Mouse (Mus musculus): ENCODE measurements around the gene St8sia1.

The St8sia1 gene

DNA sequence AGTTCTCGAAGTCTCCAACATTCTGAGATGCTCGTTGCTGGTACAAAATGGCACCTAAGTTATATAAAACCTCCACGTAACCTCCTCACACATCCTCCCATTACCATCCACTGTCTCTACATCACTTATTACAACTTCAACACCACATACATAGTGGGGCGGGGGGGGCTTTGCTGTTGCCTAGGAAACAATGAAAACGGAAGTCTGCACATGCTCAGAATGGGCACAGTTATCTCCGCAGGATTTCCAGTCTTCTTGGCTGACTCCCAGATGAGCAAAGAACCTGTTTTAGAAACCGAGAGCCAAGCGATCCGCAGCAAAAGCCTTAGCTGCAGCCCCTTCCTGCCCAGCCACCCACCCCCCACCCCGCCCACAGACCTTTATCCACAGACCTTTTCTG lies 174.5 kb downstream of the St8sia1 start:
- DNase-seq (ENCODE audit: low spot score in 2 of 2), result no peak

DNA sequence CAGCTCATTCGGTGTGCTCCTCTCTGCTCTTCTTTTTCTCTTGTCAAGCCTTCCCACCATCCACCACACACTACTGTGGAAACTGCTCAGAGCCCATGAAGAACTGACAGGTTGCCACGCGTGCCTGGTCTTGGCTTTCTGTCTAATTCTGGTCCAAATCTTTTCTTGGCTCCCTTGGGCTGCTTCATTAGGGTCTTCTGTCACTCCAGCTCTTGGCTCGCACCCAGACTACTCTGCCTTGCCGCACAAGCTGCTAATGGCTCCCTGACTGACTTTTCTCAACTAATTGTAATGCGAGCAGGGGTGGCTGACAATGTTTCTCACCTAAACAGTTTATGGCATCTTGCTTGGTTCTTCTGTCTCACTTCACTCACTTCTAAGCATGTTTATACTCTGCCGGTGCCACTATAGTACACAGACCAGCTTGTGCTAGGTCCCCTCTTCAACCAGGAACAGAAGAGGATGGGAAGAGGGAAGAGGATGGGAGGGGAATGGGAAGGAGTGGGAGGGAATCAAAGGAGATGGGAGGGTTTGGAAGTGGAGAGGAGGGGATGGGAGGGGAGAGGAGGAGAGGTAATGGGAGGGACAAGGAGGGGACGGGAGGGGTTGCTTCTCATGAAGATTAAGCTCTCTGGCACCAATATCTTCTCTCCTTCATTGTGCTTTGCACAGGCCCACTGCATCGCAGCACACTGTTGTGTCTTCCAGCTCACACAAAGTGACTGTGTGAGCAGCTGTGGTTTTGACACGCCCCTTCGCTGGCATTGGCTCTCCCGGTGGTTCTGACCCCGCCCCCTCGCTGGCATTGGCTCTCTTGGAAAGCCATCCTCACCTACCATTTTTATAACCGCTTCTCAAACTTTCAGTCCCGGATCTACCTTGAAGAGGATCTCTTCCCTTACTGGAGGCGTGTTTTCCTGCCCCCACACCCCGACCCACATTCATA lies 175.9 kb downstream of the St8sia1 start:
- no peak for DNase-seq (ENCODE audit: low spot score in 2 of 2)

DNA sequence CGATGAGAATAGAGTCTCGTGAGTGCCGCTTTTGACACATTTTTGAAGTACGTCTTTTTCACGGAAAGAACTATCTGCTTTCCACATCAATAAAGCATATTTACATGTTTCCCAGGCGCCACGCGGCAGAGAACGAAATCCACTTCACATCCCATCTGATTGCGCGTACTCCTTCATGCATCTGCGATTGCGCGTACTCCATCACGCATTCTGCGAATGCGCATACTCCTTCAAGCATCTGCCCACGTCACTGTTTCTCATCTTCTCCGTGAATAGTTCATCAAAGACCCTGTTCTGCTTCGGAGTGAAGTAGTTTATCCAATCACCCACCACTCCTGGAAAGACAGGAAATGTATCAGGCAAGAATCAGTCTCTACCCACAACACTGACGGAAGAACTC lies 178.1 kb downstream of the St8sia1 start:
- DNase-seq (ENCODE audit: low spot score in 2 of 2), result no peak

DNA sequence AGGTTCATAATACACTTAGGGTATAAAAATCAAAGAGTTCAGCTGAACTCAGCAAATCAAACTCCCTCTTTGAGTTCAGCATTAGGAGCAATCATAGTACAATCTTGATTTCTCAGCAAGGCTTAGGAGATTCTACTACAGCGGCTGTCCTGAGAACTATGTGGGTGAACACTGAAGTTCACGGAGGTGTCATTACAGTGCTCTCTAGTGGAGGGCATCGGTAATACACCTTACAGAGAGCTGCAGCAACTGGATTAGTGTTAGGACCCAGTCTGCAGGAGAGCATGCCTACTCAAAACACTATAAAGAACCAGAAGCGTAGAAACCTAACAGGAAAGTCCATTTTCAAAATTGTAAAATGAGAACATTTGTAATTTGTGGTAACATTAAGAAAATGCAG lies 178.9 kb downstream of the St8sia1 start:
- peak in 1 of 2 experiments; percentile 37 for DNase-seq (ENCODE audit: low spot score in 2 of 2)

DNA sequence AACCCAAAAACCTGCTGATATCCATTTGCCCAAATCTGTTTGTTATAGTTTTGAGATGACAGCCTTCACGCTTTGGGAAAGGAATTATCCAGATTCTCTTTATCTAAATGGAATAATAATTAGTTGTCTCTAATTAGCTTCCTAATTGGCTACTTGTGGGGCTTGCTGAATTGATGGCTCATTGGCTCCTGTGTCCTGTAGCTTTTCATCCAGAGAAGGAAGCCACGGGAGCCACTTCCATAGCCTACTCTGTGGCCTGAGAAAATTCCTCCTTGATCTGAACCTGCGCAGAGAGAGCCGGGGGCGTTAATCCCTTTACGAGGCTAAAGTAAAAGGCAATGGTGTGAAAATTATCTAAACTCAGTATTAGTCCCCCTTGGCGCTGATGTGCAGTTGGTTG lies 183.0 kb downstream of the St8sia1 start:
- DNase-seq (ENCODE audit: low spot score in 2 of 2), result no peak

DNA sequence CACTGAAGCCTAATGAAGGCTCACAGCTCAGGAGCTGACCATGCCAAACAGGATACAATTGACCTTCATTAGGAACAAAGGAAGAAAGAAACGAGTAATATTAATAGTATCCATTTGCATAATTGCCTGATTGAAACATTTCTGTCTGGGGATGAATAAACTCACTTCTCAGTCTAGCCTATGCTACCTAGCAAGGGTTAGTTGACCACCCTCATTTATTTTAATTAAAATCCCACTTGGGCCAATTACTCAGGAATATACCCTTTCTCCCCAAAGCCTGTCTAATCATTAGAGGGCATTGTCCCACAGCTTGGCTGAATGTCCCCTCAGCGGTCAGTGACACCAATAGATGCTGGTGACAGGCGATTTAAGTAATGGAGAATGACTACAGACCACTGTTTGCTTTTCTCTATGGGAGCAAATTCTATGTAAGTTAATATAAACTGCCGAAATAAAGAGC lies 183.6 kb downstream of the St8sia1 start:
- no peak for DNase-seq (ENCODE audit: low spot score in 2 of 2)

DNA sequence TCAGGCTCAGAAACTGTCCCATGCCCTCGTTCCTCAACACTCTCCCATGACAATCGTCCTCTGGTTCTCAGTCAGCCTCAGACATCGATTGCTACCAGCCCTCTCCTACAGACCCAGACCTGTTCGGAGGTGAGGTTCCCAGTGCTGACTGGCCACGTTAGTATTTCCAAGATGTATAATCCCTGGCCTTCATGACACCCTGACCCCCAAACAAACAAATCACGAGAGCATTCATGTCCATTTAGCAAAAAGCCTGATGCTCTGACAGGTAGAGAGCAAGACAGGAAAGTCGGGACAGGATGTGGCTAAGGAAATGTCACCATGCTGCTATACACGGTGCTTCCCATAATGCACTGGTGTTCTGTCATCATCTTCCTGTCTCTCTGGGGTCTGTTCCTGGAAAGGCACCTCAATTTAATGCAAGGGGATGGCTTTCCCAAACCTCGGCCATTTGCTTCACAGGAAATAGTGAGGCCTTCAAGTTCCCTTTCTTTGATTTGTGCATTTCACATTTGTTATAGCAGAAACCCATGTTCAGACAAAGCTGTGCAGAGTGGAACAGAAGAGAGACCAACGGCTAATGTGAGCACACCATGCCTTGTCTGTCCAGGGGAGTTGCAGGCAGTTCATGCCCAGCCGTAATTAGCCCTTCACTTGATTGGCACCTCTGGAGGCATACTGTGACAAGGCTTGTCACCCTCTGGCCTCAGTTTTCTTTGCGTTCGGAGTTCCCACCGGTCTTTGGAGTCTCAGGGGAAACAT lies 184.3 kb downstream of the St8sia1 start:
- no peak for DNase-seq (ENCODE audit: low spot score in 2 of 2)

DNA sequence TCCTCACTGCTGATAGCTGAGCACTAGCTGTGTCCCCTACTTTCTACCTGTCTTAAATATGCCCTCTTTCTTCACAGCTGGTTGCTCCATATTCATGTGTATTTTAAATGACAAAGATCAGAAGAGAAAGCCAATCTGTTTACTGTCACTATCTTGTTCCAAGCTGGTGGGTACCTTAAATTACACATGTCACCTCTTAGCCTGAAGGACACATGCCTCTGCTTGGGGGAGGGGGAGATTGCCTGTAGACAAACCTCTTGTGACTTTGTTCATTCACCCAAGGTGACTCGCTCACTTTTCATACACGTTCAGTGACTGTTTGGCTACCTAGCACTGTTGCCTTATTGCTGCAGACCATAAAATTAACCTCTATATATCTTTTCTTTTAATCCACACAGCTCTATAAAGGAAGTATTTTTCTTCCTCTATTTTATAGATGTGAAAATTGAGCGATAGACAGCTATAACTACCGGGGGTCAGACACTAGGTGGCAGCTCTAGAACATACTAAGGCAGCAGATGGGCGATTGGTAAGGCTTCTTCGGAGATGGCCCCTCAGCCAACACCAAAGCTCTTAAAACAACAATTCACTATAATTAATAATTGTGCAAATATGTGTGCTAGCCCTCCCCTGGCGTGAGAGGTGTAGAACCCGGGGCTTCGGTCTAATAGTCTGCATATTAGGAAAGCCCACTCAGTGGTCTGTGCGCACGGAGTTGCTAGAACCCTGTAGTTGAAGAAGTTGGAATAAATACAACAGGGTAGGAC lies 185.0 kb downstream of the St8sia1 start:
- DNase-seq (ENCODE audit: low spot score in 2 of 2), result peak in 1 of 2 experiments; percentile 65

DNA sequence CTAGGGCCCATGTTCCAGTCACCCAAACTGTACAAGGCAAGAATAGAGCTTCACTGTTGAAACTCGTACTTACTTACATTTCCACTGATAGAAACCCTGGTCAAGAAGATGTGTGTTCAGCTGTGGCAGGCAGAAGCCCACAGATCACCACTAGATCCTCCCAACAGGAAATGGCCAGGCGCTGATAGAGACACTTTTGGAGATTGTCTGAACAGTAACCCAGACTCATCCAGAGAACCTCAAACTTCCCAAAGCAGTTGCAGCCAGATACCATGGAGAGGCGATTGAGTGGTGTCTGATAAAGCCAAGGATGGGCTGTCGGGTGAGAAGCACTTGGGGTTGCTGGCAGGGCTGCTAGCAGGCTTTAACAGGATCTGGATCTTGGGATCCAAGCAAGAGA lies 187.3 kb downstream of the St8sia1 start:
- DNase-seq (ENCODE audit: low spot score in 2 of 2), result no peak

DNA sequence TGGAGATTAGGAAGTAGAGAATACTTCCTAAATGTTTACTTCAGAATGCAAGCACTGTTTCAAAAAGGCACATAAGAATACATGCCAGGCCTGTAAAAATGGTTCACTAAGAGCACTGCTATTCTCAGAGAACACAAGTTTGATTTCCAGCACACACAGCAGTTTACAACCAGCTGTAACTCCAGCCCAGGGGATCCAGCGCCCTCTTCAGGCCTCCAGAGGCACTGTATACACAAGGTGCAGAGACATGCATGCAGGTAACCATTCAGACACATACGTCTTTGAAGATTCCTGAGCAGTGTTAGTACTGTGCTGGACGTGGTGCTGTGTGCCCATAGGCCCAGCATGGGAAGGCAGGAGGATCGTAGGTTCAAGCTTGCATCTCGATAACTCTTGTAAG lies 190.7 kb downstream of the St8sia1 start:
- DNase-seq (ENCODE audit: low spot score in 2 of 2), result no peak

DNA sequence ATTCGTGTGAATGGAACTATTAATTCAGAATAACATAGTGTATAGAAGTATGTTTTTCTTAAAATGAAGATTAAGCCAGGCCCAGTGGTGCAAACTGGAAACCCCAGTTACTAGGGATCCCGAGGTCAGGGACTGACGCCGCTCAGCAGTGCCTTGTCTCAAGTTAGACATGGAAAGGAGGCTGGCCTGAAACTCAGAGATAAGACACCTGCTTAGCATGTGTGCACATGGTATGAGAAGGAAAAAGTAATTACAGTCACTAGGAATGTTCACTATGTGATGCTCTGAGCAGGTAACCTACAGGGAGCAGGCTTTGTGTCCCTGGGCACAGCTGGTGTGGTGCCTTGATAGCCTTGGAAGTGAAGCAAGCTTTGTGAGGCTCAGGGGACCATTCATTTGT lies 192.6 kb downstream of the St8sia1 start:
- no peak for DNase-seq (ENCODE audit: low spot score in 2 of 2)
